In genomic region chr8:69618078-69618477, GRCm38 (mm10) we compare ENCODE assay signal across 16 mouse cellular contexts. TPM values are rescaled to one million over a fixed set of nuclear protein-coding genes. Genes with fewer than 3 reads are reported as not detected.
A peak's percentile ranks its signal among the peaks of the same experiment; 100 is the strongest.
DNase-seq lines count a peak whose midpoint lies in the region; ATAC-seq and TF ChIP-seq lines count a peak whose summit lies in the region.
"Had no signal": no experiment of that assay in that cellular context is flagged by ENCODE, and none has a peak within 500 bp of the region (broad histone marks: within the 10 kb centered on the region; RNA-seq: fewer than 3 reads in every experiment).

No protein-coding gene starts in this region.

- no peak for TF ChIP-seq EP300 in CH12.LX (IDR thresholded peaks at IDR 0.05; ENCODE audit: low read length)

- TF ChIP-seq RAD21 in CH12.LX (IDR thresholded peaks at IDR 0.05; ENCODE audit: low read depth, low read length) = no peak

- TF ChIP-seq POLR2A in CH12.LX (IDR thresholded peaks at IDR 0.05; ENCODE audit: low read depth, low read length) = no peak

- in situ Hi-C loops in CH12.LX (cut with MboI; ENCODE audit: low pct_ligation_motif_present, low pct_unique_long_range_greater_than_20kb, low sequenced_read_pairs) = no loop called here

- TF ChIP-seq CTCF in CH12.LX (conservative IDR thresholded peaks at IDR 0.05 in 1 of 2, IDR thresholded peaks at IDR 0.05 in 1 of 2; ENCODE audit: low read depth in 2 of 2, low read length in 2 of 2) = no peak

- no peak overlapping the region for H3K27ac ChIP-seq in forebrain, embryonic 13.5 days
- no peak overlapping the region for H3K27ac ChIP-seq in forebrain, embryonic 11.5 days (ENCODE audit: low read depth, low read length)
- H3K27ac ChIP-seq in liver, embryonic 13.5 days = no peak overlapping the region
- H3K27ac ChIP-seq in CH12.LX (ENCODE audit: insufficient read depth, low read depth) (no peak overlapping the region), macrophage (peak overlapping the region; percentile 36)
- H3K27ac ChIP-seq: embryonic facial prominence, embryonic 12.5 days; heart, embryonic 15.5 days; layer of hippocampus, adult 2 months had no signal

- ATAC-seq in forebrain, embryonic 13.5 days = 0 out of 2 replicates have a peak, but pooled peaks have one; percentile 19
- ATAC-seq in forebrain, embryonic 11.5 days (replicated peaks; ENCODE audit: low FRiP score) = no peak
- ATAC-seq in liver, embryonic 13.5 days (ENCODE audit: low read depth) = 0 out of 2 replicates have a peak, but pooled peaks have one; percentile 20
- ATAC-seq: inflammation-experienced regulatory T-cells, adult 6 months had no signal

- H3K4me1 ChIP-seq in forebrain, embryonic 13.5 days = peaks cover 2% of the 10 kb centered on the region
- H3K4me1 ChIP-seq in forebrain, embryonic 11.5 days (replicated peaks; ENCODE audit: control insufficient read depth, insufficient read depth, low read length) = no peaks in the 10 kb centered on the region
- peaks cover 9% of the 10 kb centered on the region; the same call in 1 of the 2 replicates for H3K4me1 ChIP-seq in liver, embryonic 13.5 days (replicated peaks)
- H3K4me1 ChIP-seq in CH12.LX (ENCODE audit: control insufficient read depth in 1 of 2, insufficient read depth in 2 of 2) = peaks cover 5 to 16% of the 10 kb centered on the region in 2 experiments
- H3K4me1 ChIP-seq: embryonic facial prominence, embryonic 12.5 days; heart, embryonic 15.5 days had no signal

- 92% methylated on average over 1 of the region's 1 CpGs for WGBS in forebrain, embryonic 13.5 days
- 100% methylated on average over 1 of the region's 1 CpGs for WGBS in forebrain, embryonic 11.5 days
- WGBS in liver, embryonic 13.5 days (ENCODE audit: insufficient replicate concordance) = 61% methylated on average over 1 of the region's 1 CpGs
- WGBS in macrophage (ENCODE audit: missing documents) = 91% methylated on average over 1 of the region's 1 CpGs

- H3K79me2 ChIP-seq in CH12.LX (replicated peaks; ENCODE audit: control insufficient read depth, extremely low read depth, insufficient read depth, poor library complexity, severe bottlenecking) (peaks cover 2% of the 10 kb centered on the region; the same call in 1 of the 2 replicates), macrophage (ENCODE audit: inconsistent target) (peaks cover 65% of the 10 kb centered on the region)

- H3K27me3 ChIP-seq in forebrain, embryonic 13.5 days = no peaks in the 10 kb centered on the region
- no peaks in the 10 kb centered on the region for H3K27me3 ChIP-seq in forebrain, embryonic 11.5 days (ENCODE audit: control insufficient read depth, insufficient read depth, low read length)
- H3K27me3 ChIP-seq in liver, embryonic 13.5 days = no peaks in the 10 kb centered on the region
- no peaks in the 10 kb centered on the region for H3K27me3 ChIP-seq in CH12.LX (replicated peaks)
- H3K27me3 ChIP-seq: embryonic facial prominence, embryonic 12.5 days; heart, embryonic 15.5 days had no signal

- H3K4me2 ChIP-seq in forebrain, embryonic 13.5 days = no peak overlapping the region
- no peak overlapping the region for H3K4me2 ChIP-seq in forebrain, embryonic 11.5 days (ENCODE audit: low read depth, low read length, severe bottlenecking)
- H3K4me2 ChIP-seq in liver, embryonic 13.5 days = no peak overlapping the region
- no peak overlapping the region for H3K4me2 ChIP-seq in CH12.LX (ENCODE audit: insufficient read depth, low read depth, poor library complexity, severe bottlenecking)
- H3K4me2 ChIP-seq: embryonic facial prominence, embryonic 12.5 days; heart, embryonic 15.5 days; lung, embryonic 14.5 days had no signal

- H3K4me3 ChIP-seq in forebrain, embryonic 13.5 days = no peak overlapping the region
- no peak overlapping the region for H3K4me3 ChIP-seq in forebrain, embryonic 11.5 days (ENCODE audit: low read depth, low read length)
- H3K4me3 ChIP-seq in liver, embryonic 13.5 days (replicated peaks) = no peak overlapping the region
- H3K4me3 ChIP-seq in CH12.LX (replicated peaks in 1 of 3; ENCODE audit: low read depth in 2 of 3, low read length in 2 of 3, poor library complexity in 1 of 3) = no peak overlapping the region
- H3K4me3 ChIP-seq in macrophage (ENCODE audit: inconsistent target) = no peak overlapping the region
- H3K4me3 ChIP-seq: embryonic facial prominence, embryonic 12.5 days; heart, embryonic 15.5 days; layer of hippocampus, adult 2 months had no signal

- H3K9ac ChIP-seq in forebrain, embryonic 13.5 days = no peak overlapping the region
- H3K9ac ChIP-seq in forebrain, embryonic 11.5 days (ENCODE audit: low read length) = no peak overlapping the region
- H3K9ac ChIP-seq in liver, embryonic 13.5 days = no peak overlapping the region
- H3K9ac ChIP-seq in CH12.LX (ENCODE audit: insufficient read depth, low read depth) = no peak overlapping the region
- H3K9ac ChIP-seq: embryonic facial prominence, embryonic 12.5 days; heart, embryonic 15.5 days; lung, embryonic 14.5 days had no signal

- H3K9me3 ChIP-seq in forebrain, embryonic 13.5 days (replicated peaks) = no peaks in the 10 kb centered on the region
- no peaks in the 10 kb centered on the region for H3K9me3 ChIP-seq in forebrain, embryonic 11.5 days (ENCODE audit: control insufficient read depth, low read length)
- H3K9me3 ChIP-seq in liver, embryonic 13.5 days (replicated peaks) = no peaks in the 10 kb centered on the region
- H3K9me3 ChIP-seq in CH12.LX (replicated peaks; ENCODE audit: low read length) = no peaks in the 10 kb centered on the region
- H3K9me3 ChIP-seq: embryonic facial prominence, embryonic 12.5 days; heart, embryonic 15.5 days had no signal

- H3K36me3 ChIP-seq in forebrain, embryonic 13.5 days (ENCODE audit: poor library complexity, severe bottlenecking) = peaks cover 54% of the 10 kb centered on the region
- H3K36me3 ChIP-seq in forebrain, embryonic 11.5 days (ENCODE audit: control insufficient read depth, insufficient read depth, low read length) = no peaks in the 10 kb centered on the region; the same call in 1 of the 2 replicates
- peaks cover 50% of the 10 kb centered on the region for H3K36me3 ChIP-seq in liver, embryonic 13.5 days
- H3K36me3 ChIP-seq in CH12.LX (replicated peaks in 1 of 2; ENCODE audit: control insufficient read depth in 1 of 2, insufficient read depth in 1 of 2, low read length in 1 of 2) = peaks cover 21 to 57% of the 10 kb centered on the region in 2 experiments
- H3K36me3 ChIP-seq in macrophage (ENCODE audit: inconsistent target) = peaks cover 7% of the 10 kb centered on the region; the same call in 1 of the 2 replicates

- DNase-seq in forebrain, embryonic 11.5 days (ENCODE audit: low spot score) = no peak
- DNase-seq in liver, embryonic 13.5 days = no peak
- DNase-seq in liver (no peak), CH12.LX (ENCODE audit: extremely low read depth) (no peak)
- no peak for DNase-seq in gastrocnemius, adult 8-10 months (ENCODE audit: low spot score in 2 of 2)
- no peak for DNase-seq in right cerebral cortex, postnatal 4 days
- DNase-seq: cerebellum, postnatal 25 days; heart, adult 11 months; lung, embryonic 14.5 days; thymus, postnatal 4 days had no signal

- dilution Hi-C loops in CH12.LX (cut with MboI; ENCODE audit: extremely low pct_ligation_motif_present, extremely low pct_unique_long_range_greater_than_20kb, low sequenced_read_pairs) = no loop called here

TF ChIP-seq in CH12.LX, 34 proteins besides CTCF, POLR2A, EP300 and RAD21:
- TF ChIP-seq TBP (conservative IDR thresholded peaks at IDR 0.05; ENCODE audit: low read depth, low read length) (no peak), MAFK (IDR thresholded peaks at IDR 0.05; ENCODE audit: insufficient replicate concordance, low read length) (peak; percentile 45; the same call in 1 of the 2 replicates)
TF ChIP-seq in CH12.LX: peak in this region for 1.

RNA-seq across cellular contexts. Expression of gene Zfp868, which starts 7.3 kb away (rescaled TPM):
- 42.9 and 44.8 TPM in 2 replicates for polyA plus RNA-seq in forebrain, embryonic 13.5 days (2015; fragmentation: Nextera tagmentation; extraction: Ambion mirVana)
- 35.6 and 37.7 TPM in 2 replicates for polyA plus RNA-seq in forebrain, embryonic 11.5 days (2014; fragmentation: Nextera tagmentation; extraction: Ambion mirVana)
- 7.5 and 9.4 TPM in 2 replicates for polyA plus RNA-seq in liver, embryonic 13.5 days (2015; fragmentation: Nextera tagmentation; extraction: Ambion mirVana)
- 7.1 and 7.7 TPM in 2 replicates for total RNA-seq in CH12.LX (2012; rRNA removed)
- 16.2 and 17.6 TPM in 2 replicates for total RNA-seq in CH12.LX (2014; rRNA removed)
- 9.8 and 12.3 TPM in 2 replicates for polyA plus RNA-seq in CH12.LX (2012; ENCODE audit: insufficient read length, low read depth)
- 10 to 100 TPM; 23.4 to 59.3 (median 35.5) TPM for total RNA-seq in macrophage (2018; cell fraction: chromatin; rRNA removed)
- total RNA-seq in macrophage (2018; cell fraction: cytosol; rRNA removed) = 10 to 100 TPM in 11 of 26 experiments, 1 to 10 TPM in 15; 7.5 to 12.2 (median 9.6) TPM
- total RNA-seq in macrophage (2018; cell fraction: nucleus; rRNA removed) = 10 to 100 TPM; 11.8 to 31.4 (median 23.6) TPM
- polyA plus RNA-seq in macrophage (2018) = 7.1 to 10.8 TPM (median 8.6 TPM) in 3 replicates
- 1 to 10 TPM; 4.3 to 7.1 (median 6.0) TPM for total RNA-seq in gastrocnemius, adult 8-10 months (2022)

RNA-seq across cellular contexts. Expression of gene Zfp964, which starts 36.2 kb away (rescaled TPM):
- 1.9 TPM in 2 replicates for polyA plus RNA-seq in forebrain, embryonic 13.5 days (2015; fragmentation: Nextera tagmentation; extraction: Ambion mirVana)
- polyA plus RNA-seq in forebrain, embryonic 11.5 days (2014; fragmentation: Nextera tagmentation; extraction: Ambion mirVana) = 2.8 and 3.0 TPM in 2 replicates
- 0.27 and 0.37 TPM in 2 replicates for polyA plus RNA-seq in liver, embryonic 13.5 days (2015; fragmentation: Nextera tagmentation; extraction: Ambion mirVana)
- 0.38 and 0.55 TPM in 2 replicates for total RNA-seq in CH12.LX (2012; rRNA removed)
- 0.63 and 0.78 TPM in 2 replicates for total RNA-seq in CH12.LX (2014; rRNA removed)
- polyA plus RNA-seq in CH12.LX (2012; ENCODE audit: insufficient read length, low read depth) = 0.37 and 0.55 TPM in 2 replicates
- 1 to 10 TPM in 17 of 26 experiments, under 1 TPM in 9; 0.37 to 8.5 (median 1.8) TPM for total RNA-seq in macrophage (2018; cell fraction: chromatin; rRNA removed)
- under 1 TPM; 0.07 to 0.87 (median 0.28) TPM for total RNA-seq in macrophage (2018; cell fraction: cytosol; rRNA removed)
- 1 to 10 TPM in 13 of 26 experiments, under 1 TPM in 13; 0.18 to 4.9 (median 1.1) TPM for total RNA-seq in macrophage (2018; cell fraction: nucleus; rRNA removed)
- polyA plus RNA-seq in macrophage (2018) = 0.38 to 0.52 TPM (median 0.46 TPM) in 3 replicates
- total RNA-seq in gastrocnemius, adult 8-10 months (2022) = under 1 TPM; 0.36 to 0.74 (median 0.50) TPM
